Mouse (Mus musculus): ENCODE results near the gene Snf8. TPM values are rescaled to one million over a fixed set of nuclear protein-coding genes. Genes with fewer than 3 reads are reported as not detected.

The Snf8 gene
- polyA plus RNA-seq, 1 experiment, result 56.4 TPM

DNA sequence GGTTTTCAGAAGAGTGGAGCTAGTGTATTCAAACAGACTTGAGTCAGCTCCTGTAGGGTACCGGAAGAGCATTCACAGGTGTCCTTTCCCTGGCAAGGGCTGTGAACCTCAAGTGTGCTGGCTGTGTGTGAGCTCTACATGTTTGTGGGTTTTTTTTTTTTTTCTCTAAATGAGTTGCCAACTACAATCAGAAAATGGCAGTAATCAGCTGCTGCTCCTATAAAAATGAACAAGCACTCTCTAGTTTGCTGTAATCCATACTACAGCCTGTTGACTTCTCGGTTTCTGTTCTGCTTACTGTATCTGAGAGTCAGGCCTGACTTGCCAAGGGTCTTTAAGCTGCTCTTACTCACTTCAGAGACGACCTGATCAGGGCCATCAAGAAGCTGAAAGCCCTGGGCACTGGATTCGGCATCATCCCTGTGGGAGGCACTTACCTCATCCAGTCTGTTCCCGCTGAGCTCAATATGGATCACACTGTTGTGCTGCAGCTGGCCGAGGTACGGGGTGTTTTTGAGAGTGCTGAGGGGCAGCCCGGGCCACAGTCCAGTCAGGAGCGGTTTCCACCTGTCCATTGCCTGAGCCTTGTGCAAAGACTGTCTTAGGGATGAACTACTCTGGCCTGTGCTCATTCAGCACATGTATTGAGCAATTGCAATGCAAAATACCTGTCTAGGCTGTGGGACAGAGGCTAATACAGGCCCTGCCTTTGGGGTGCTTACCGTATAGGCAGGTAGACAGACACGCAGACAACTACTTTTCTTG is 10.3 kb downstream of the Snf8 start:
- H3K36me3 ChIP-seq (ENCODE audit: control insufficient read depth, insufficient read depth, low read length), result peaks cover under 1% of the 10 kb centered on the region; the same call in 1 of the 2 replicates
- TF ChIP-seq POLR2A (IDR thresholded peaks at IDR 0.05; ENCODE audit: control insufficient read depth, low read depth, low read length) (no peak), CTCF (IDR thresholded peaks at IDR 0.05; ENCODE audit: control insufficient read depth, insufficient read depth, insufficient replicate concordance, low read depth, low read length) (no peak)
- no peaks in the 10 kb centered on the region for H3K27me3 ChIP-seq (ENCODE audit: control insufficient read depth, insufficient read depth, low read length)
- H3K4me3 ChIP-seq (ENCODE audit: control insufficient read depth, low read depth, low read length), result no peak overlapping the region
- H3K27ac ChIP-seq (ENCODE audit: control insufficient read depth, insufficient read depth, low read depth, low read length), result no peak overlapping the region
- no peaks in the 10 kb centered on the region for H3K4me1 ChIP-seq (ENCODE audit: control insufficient read depth, insufficient read depth, low read length)

DNA sequence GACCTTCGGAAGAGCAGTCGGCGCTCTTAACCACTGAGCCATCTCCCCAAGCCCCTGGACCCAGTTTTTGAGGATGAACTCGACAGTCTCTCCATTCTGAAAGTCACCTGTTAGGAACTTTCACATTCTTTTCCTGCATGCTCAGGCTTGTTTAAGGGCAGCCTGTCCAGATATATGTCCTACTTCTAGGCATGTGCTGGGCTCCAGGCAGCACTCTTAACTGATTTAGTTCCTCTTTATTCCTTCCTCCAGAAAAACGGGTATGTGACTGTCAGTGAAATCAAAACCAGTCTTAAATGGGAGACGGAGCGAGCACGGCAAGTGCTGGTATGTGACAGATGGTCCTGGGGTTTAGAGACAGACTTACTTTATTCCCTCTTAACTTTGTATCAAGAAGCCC is 11.3 kb downstream of the Snf8 start:
- Histone ChIP-seq H3K4me1 (ENCODE audit: control insufficient read depth, insufficient read depth, low read length) (no peaks in the 10 kb centered on the region), H3K36me3 (ENCODE audit: control insufficient read depth, insufficient read depth, low read length) (peaks cover 1% of the 10 kb centered on the region; the same call in 1 of the 2 replicates), H3K27me3 (ENCODE audit: control insufficient read depth, insufficient read depth, low read length) (no peaks in the 10 kb centered on the region), H3K4me3 (ENCODE audit: control insufficient read depth, low read depth, low read length) (no peak overlapping the region), H3K27ac (ENCODE audit: control insufficient read depth, insufficient read depth, low read depth, low read length) (no peak overlapping the region)
- TF ChIP-seq CTCF (IDR thresholded peaks at IDR 0.05; ENCODE audit: control insufficient read depth, insufficient read depth, insufficient replicate concordance, low read depth, low read length) (no peak), POLR2A (IDR thresholded peaks at IDR 0.05; ENCODE audit: control insufficient read depth, low read depth, low read length) (no peak)

DNA sequence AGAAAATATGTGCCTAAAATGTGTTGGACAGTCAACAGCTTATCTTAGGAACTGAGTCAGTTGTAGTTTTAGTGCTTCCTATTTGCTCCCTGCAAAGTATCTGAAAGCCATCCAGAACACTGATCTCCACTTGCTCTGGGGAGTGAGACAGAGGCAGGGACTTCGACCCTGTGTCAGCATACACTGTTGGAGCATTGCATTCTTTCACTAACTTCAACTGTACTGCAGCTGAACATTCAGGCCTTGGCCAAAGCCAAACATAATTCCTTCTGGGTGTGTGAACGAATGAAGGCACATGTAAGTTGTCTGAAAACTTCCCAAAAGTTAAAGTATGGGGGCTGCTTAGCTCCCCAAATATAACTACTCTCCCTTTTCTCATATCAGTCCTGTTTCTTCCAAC is 12.1 kb downstream of the Snf8 start:
- no peak overlapping the region for H3K27ac ChIP-seq (ENCODE audit: control insufficient read depth, insufficient read depth, low read depth, low read length)
- TF ChIP-seq CTCF (IDR thresholded peaks at IDR 0.05; ENCODE audit: control insufficient read depth, insufficient read depth, insufficient replicate concordance, low read depth, low read length) (no peak), POLR2A (IDR thresholded peaks at IDR 0.05; ENCODE audit: control insufficient read depth, low read depth, low read length) (no peak)
- no peak overlapping the region for H3K4me3 ChIP-seq (ENCODE audit: control insufficient read depth, low read depth, low read length)
- no peaks in the 10 kb centered on the region for H3K27me3 ChIP-seq (ENCODE audit: control insufficient read depth, insufficient read depth, low read length)
- H3K4me1 ChIP-seq (ENCODE audit: control insufficient read depth, insufficient read depth, low read length), result no peaks in the 10 kb centered on the region
- peaks cover 1% of the 10 kb centered on the region; the same call in 1 of the 2 replicates for H3K36me3 ChIP-seq (ENCODE audit: control insufficient read depth, insufficient read depth, low read length)

DNA sequence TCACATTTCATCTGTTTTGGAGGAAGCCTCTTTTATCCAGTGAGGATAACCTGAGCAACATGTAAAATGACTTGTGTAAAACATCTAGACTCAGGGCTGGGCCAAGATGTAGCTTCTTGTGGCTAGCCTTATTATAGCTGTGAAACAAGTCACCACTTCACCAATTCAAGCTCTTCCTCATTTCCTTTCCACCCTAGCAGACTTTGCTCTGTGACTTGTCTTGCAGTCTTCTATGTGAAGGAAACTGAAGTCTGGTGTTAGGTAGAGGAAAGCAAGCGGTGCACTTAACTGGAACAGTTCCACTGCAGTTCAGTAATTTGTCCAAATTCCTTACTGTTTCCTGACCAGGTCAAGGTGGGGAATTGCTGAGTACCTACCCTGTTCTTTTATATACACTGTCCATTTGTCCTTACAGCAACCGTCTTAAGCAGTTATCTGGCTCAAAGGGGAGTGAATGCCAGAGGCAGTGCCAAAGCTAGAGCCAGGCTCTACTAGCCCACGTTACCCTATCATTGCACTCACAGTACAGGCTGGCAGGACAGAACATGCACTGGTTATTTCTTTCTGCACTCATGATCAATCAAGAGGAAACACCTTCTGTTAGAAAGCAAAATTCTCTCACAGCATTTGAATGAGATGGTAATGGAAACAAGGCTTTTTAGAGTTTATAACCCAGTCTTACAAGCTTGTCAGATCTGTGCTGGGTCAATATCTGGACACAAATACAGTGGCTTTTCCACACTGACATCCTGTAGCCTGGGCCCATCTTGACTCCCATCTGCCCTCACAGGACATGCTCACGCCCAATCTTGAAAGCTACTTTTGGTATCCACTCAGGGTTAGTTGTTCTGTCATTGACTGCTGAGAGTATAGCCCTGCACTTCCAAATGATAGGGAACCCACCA is 13.0 kb downstream of the Snf8 start:
- no peak for TF ChIP-seq CTCF (IDR thresholded peaks at IDR 0.05; ENCODE audit: control insufficient read depth, insufficient read depth, insufficient replicate concordance, low read depth, low read length)
- TF ChIP-seq POLR2A (IDR thresholded peaks at IDR 0.05; ENCODE audit: control insufficient read depth, low read depth, low read length), result no peak
- Histone ChIP-seq H3K27me3 (ENCODE audit: control insufficient read depth, insufficient read depth, low read length) (no peaks in the 10 kb centered on the region), H3K4me3 (ENCODE audit: control insufficient read depth, low read depth, low read length) (no peak overlapping the region), H3K4me1 (ENCODE audit: control insufficient read depth, insufficient read depth, low read length) (no peaks in the 10 kb centered on the region), H3K36me3 (ENCODE audit: control insufficient read depth, insufficient read depth, low read length) (peaks cover 1% of the 10 kb centered on the region; the same call in 1 of the 2 replicates), H3K27ac (ENCODE audit: control insufficient read depth, insufficient read depth, low read depth, low read length) (no peak overlapping the region)

DNA sequence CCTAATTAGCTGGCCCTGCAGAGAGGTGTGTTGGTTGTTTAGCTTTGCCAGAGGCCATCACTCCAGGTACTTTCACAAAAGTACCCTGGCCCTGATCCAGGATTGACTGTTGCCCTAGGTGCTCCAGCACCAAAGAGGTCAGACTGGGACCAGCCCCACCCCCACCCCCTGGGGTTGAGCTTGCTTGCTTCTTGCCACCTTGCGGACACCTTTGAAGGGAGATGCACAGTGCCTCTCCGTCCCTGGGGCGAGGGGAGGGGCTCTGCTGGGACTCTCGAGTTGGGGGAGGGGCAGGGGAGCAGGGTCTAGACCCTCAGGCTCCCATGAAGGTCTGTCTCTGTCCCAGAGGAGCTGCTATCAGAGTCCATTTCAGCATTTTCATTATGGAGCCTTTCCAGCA is 15.3 kb downstream of the Snf8 start:
- H3K36me3 ChIP-seq (ENCODE audit: control insufficient read depth, insufficient read depth, low read length), result peaks cover 1% of the 10 kb centered on the region; the same call in 1 of the 2 replicates

DNA sequence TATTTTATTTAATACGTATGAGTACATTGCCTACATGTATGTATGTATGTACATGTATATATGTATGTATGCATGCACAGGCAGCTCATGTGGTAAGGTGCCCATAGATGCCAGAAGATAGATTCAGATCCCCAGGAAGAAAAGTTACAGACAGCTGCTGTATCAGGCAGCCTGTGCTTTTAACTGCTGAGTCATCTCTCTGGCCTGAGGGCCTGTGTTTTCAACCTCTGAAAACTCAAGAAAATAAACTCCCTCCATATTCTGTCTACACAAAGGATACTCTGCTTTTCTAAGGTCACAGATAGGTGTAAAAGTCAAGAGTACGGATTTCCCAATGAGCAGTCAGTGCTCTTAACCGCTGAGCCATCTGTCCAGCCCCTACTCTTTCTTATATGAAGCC is 16.2 kb downstream of the Snf8 start:
- H3K27ac ChIP-seq (ENCODE audit: control insufficient read depth, insufficient read depth, low read depth, low read length), result no peak overlapping the region

More for the DNA sequence above, 15.3 kb downstream of the Snf8 start:
- H3K27ac ChIP-seq (ENCODE audit: control insufficient read depth, insufficient read depth, low read depth, low read length), result no peak overlapping the region
- H3K4me3 ChIP-seq (ENCODE audit: control insufficient read depth, low read depth, low read length), result no peak overlapping the region
- H3K4me1 ChIP-seq (ENCODE audit: control insufficient read depth, insufficient read depth, low read length), result no peaks in the 10 kb centered on the region
- H3K27me3 ChIP-seq (ENCODE audit: control insufficient read depth, insufficient read depth, low read length), result no peaks in the 10 kb centered on the region
- no peak for TF ChIP-seq CTCF (IDR thresholded peaks at IDR 0.05; ENCODE audit: control insufficient read depth, insufficient read depth, insufficient replicate concordance, low read depth, low read length)
- TF ChIP-seq POLR2A (IDR thresholded peaks at IDR 0.05; ENCODE audit: control insufficient read depth, low read depth, low read length), result no peak

DNA sequence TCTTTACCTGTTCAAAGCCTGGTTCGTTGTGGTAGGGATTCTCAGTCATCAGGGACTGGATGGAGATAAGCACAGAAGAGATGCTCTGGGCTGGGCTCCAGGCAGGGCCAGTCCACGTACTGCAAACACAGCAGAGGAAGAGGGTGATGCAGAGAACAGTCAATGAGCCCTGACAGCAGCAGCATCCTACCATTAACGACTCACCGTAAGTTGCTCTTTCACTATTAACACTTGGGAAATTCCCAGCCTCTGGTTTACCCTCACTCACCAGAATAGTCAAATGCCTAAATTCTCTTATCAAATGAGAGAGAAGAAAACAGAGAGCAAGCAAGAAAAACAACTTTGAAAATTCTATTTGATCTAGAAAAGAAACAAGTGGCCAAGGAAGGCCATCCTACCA is 23.6 kb downstream of the Snf8 start:
- Histone ChIP-seq H3K4me1 (ENCODE audit: control insufficient read depth, insufficient read depth, low read length) (no peaks in the 10 kb centered on the region), H3K36me3 (ENCODE audit: control insufficient read depth, insufficient read depth, low read length) (peaks cover 4% of the 10 kb centered on the region), H3K4me3 (ENCODE audit: control insufficient read depth, low read depth, low read length) (no peak overlapping the region), H3K27me3 (ENCODE audit: control insufficient read depth, insufficient read depth, low read length) (no peaks in the 10 kb centered on the region), H3K27ac (ENCODE audit: control insufficient read depth, insufficient read depth, low read depth, low read length) (no peak overlapping the region)
- no peak for TF ChIP-seq POLR2A (IDR thresholded peaks at IDR 0.05; ENCODE audit: control insufficient read depth, low read depth, low read length)

More for the DNA sequence above, 16.2 kb downstream of the Snf8 start:
- Histone ChIP-seq H3K4me3 (ENCODE audit: control insufficient read depth, low read depth, low read length) (no peak overlapping the region), H3K36me3 (ENCODE audit: control insufficient read depth, insufficient read depth, low read length) (peaks cover 1% of the 10 kb centered on the region; the same call in 1 of the 2 replicates), H3K4me1 (ENCODE audit: control insufficient read depth, insufficient read depth, low read length) (no peaks in the 10 kb centered on the region), H3K27me3 (ENCODE audit: control insufficient read depth, insufficient read depth, low read length) (no peaks in the 10 kb centered on the region)
- TF ChIP-seq POLR2A (IDR thresholded peaks at IDR 0.05; ENCODE audit: control insufficient read depth, low read depth, low read length) (no peak), CTCF (IDR thresholded peaks at IDR 0.05; ENCODE audit: control insufficient read depth, insufficient read depth, insufficient replicate concordance, low read depth, low read length) (no peak)
